Mouse (Mus musculus) liver, embryonic 14.5 days (tissue): ENCODE results near the gene Sfi1.
"Not testable (repeated sequence)": the region's sequence is repeated elsewhere in the genome, so short reads cannot be mapped to it uniquely, and the experiment has no call there.

Experiments used
- CTCF ChIP-seq: IDR thresholded peaks from 2 replicates; pipeline ENCODE4 v1.5.1; 2016; ENCODE audit warnings: antibody characterized with exemption, low read depth, control low read depth
- EP300 ChIP-seq: IDR thresholded peaks from 2 replicates; pipeline ENCODE4 v1.6.1; 2016; ENCODE audit warnings: antibody characterized with exemption, low read depth

DNA sequence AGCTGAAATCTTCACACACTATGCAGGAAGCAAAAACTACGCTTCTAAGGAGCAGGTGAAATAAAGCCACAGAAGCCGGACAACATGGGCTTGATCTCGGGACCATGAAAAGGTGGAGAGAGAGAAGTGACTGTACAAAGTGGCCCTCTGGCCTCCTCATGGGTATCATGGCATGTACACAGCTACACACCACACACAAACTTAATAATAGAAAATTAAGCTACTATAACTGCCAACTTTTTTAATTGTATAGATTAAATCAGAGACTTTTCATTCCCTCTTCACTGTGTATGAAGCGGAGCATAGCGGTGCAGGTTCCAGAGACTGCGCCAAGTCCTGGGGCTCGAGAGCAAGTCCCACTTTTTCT, 13.6 kb downstream of the Sfi1 start:
- TF ChIP-seq CTCF, EP300: not testable (repeated sequence)
